ENCODE assay signal across 9 mouse cellular contexts in the genomic region with DNA sequence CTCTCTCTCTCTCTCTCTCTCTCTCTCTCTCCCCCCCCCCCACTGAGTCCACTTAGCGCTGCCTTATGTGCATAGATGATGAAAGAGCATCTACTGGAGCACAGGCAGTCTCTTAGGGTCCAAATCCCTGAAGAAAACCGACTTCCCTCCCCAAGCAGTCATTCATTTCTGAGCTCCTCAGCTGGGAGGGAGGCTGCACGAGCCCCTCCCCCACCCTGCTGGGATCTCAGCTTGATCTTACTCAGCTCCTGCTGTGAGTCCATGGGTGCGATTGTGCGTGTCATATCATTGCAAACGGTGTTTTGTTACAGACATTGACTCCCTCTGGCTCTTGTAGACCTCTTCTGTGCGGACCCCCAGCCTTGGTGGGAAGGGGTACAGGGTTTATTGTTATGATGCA. TPM values are rescaled to one million over a fixed set of nuclear protein-coding genes. Genes with fewer than 3 reads are reported as not detected.
A peak's percentile ranks its signal among the peaks of the same experiment; 100 is the strongest.
DNase-seq lines count a peak whose midpoint lies in the region; ATAC-seq and TF ChIP-seq lines count a peak whose summit lies in the region.
"Had no signal": no experiment of that assay in that cellular context is flagged by ENCODE, and none has a peak within 500 bp of the region (broad histone marks: within the 10 kb centered on the region; RNA-seq: fewer than 3 reads in every experiment).

No protein-coding gene starts in this region.

- no peak for ATAC-seq in kidney, embryonic 16.5 days (ENCODE audit: low FRiP score, low TSS enrichment)
- ATAC-seq in hindbrain, embryonic 16.5 days = no peak
- 0 out of 2 replicates have a peak, but pooled peaks have one; percentile 27 for ATAC-seq in neural tube, embryonic 12.5 days (ENCODE audit: low FRiP score, low read depth)
- ATAC-seq in megakaryocyte-erythroid progenitor cell, adult 5-6 weeks (replicated peaks; ENCODE audit: low FRiP score, low TSS enrichment, poor library complexity, severe bottlenecking) = no peak

- H3K4me3 ChIP-seq in kidney, embryonic 16.5 days (ENCODE audit: low read length) = no peak overlapping the region
- no peak overlapping the region for H3K4me3 ChIP-seq in kidney, adult 2 months (ENCODE audit: insufficient read depth, low read depth, low read length)
- peak overlapping the region; percentile 32; the same call in 1 of the 2 replicates for H3K4me3 ChIP-seq in forebrain, embryonic 10.5 days
- no peak overlapping the region for H3K4me3 ChIP-seq in hindbrain, embryonic 16.5 days (ENCODE audit: low read length)
- H3K4me3 ChIP-seq in neural tube, embryonic 12.5 days = no peak overlapping the region

- H3K9me3 ChIP-seq in kidney, embryonic 16.5 days (ENCODE audit: low read length) = no peaks in the 10 kb centered on the region
- no peaks in the 10 kb centered on the region for H3K9me3 ChIP-seq in forebrain, embryonic 10.5 days
- no peaks in the 10 kb centered on the region for H3K9me3 ChIP-seq in hindbrain, embryonic 16.5 days (ENCODE audit: control insufficient read depth, low read length)
- 0 out of 2 replicates have a peak, but pooled peaks cover 3% of the 10 kb centered on the region for H3K9me3 ChIP-seq in neural tube, embryonic 12.5 days

- TF ChIP-seq CTCF in kidney, adult 2 months (conservative IDR thresholded peaks at IDR 0.05; ENCODE audit: insufficient read depth, insufficient read length, low read depth, low read length) = no peak

- H3K27ac ChIP-seq in kidney, embryonic 16.5 days (ENCODE audit: low read length) = no peak overlapping the region
- no peak overlapping the region for H3K27ac ChIP-seq in kidney, adult 2 months (ENCODE audit: insufficient read depth, low read depth, low read length)
- peak overlapping the region; percentile 60 for H3K27ac ChIP-seq in forebrain, embryonic 10.5 days
- no peak overlapping the region for H3K27ac ChIP-seq in hindbrain, embryonic 16.5 days (ENCODE audit: low read depth, low read length)
- H3K27ac ChIP-seq in neural tube, embryonic 12.5 days = no peak overlapping the region

- WGBS in kidney, embryonic 16.5 days = 14% methylated on average over 7 of the region's 7 CpGs
- 14% methylated on average over 7 of the region's 7 CpGs for WGBS in kidney, adult 2 months
- 15% methylated on average over 7 of the region's 7 CpGs for WGBS in forebrain, embryonic 10.5 days
- 11% methylated on average over 7 of the region's 7 CpGs for WGBS in hindbrain, embryonic 16.5 days
- WGBS in neural tube, embryonic 12.5 days = 13% methylated on average over 7 of the region's 7 CpGs

- H3K4me1 ChIP-seq in kidney, embryonic 16.5 days (ENCODE audit: insufficient read depth, low read length) = no peaks in the 10 kb centered on the region
- H3K4me1 ChIP-seq in kidney, adult 2 months (ENCODE audit: control insufficient read depth, insufficient read depth, low read length) = no peaks in the 10 kb centered on the region
- peaks cover 13% of the 10 kb centered on the region; the same call in 1 of the 2 replicates for H3K4me1 ChIP-seq in forebrain, embryonic 10.5 days
- no peaks in the 10 kb centered on the region for H3K4me1 ChIP-seq in hindbrain, embryonic 16.5 days (ENCODE audit: control insufficient read depth, insufficient read depth, low read depth, low read length)
- H3K4me1 ChIP-seq in neural tube, embryonic 12.5 days = no peaks in the 10 kb centered on the region

- no peak for DNase-seq in kidney, adult 2 months
- no peak for DNase-seq in forebrain, embryonic 10.5 days (ENCODE audit: extremely low spot score, low spot score)
- no peak for DNase-seq in frontal cortex, adult 2 months (ENCODE audit: extremely low spot score in 1 of 2, low spot score in 1 of 2)
- DNase-seq in spleen, postnatal 10 days (ENCODE audit: low spot score in 2 of 2) = no peak

- H3K27me3 ChIP-seq in kidney, embryonic 16.5 days (ENCODE audit: insufficient read depth, low read length) = no peaks in the 10 kb centered on the region
- H3K27me3 ChIP-seq in kidney, adult 2 months (replicated peaks; ENCODE audit: control insufficient read depth, insufficient read depth, low read length) = no peaks in the 10 kb centered on the region
- H3K27me3 ChIP-seq in forebrain, embryonic 10.5 days (ENCODE audit: poor library complexity, severe bottlenecking) = peaks cover 10% of the 10 kb centered on the region; the same call in 1 of the 2 replicates
- H3K27me3 ChIP-seq in hindbrain, embryonic 16.5 days (replicated peaks; ENCODE audit: control insufficient read depth, insufficient read depth, low read length) = no peaks in the 10 kb centered on the region; the same call in 1 of the 2 replicates
- no peaks in the 10 kb centered on the region for H3K27me3 ChIP-seq in neural tube, embryonic 12.5 days (replicated peaks)

- H3K36me3 ChIP-seq in kidney, embryonic 16.5 days (ENCODE audit: insufficient read depth, low read length) = no peaks in the 10 kb centered on the region
- no peaks in the 10 kb centered on the region for H3K36me3 ChIP-seq in kidney, adult 2 months (ENCODE audit: control insufficient read depth, insufficient read depth, low read length)
- H3K36me3 ChIP-seq in forebrain, embryonic 10.5 days (replicated peaks) = no peaks in the 10 kb centered on the region
- no peaks in the 10 kb centered on the region for H3K36me3 ChIP-seq in hindbrain, embryonic 16.5 days (ENCODE audit: control insufficient read depth, insufficient read depth, low read length)
- no peaks in the 10 kb centered on the region for H3K36me3 ChIP-seq in neural tube, embryonic 12.5 days

- peak overlapping the region; percentile 18; the same call in 1 of the 2 replicates for H3K4me2 ChIP-seq in kidney, embryonic 16.5 days (replicated peaks; ENCODE audit: low read depth, low read length)
- peak overlapping the region; percentile 41 for H3K4me2 ChIP-seq in hindbrain, embryonic 16.5 days (ENCODE audit: low read length)
- H3K4me2 ChIP-seq in neural tube, embryonic 12.5 days (replicated peaks) = peak overlapping the region; percentile 44

- no peak overlapping the region for H3K9ac ChIP-seq in kidney, embryonic 16.5 days (replicated peaks; ENCODE audit: low read length)
- H3K9ac ChIP-seq in hindbrain, embryonic 16.5 days (ENCODE audit: low read depth, low read length) = no peak overlapping the region
- H3K9ac ChIP-seq in neural tube, embryonic 12.5 days = no peak overlapping the region

- TF ChIP-seq POLR2A in kidney, adult 2 months (IDR thresholded peaks at IDR 0.05; ENCODE audit: low read depth, low read length) = no peak

RNA-seq across cellular contexts. Expression of gene Scnn1b, which starts 35.1 kb away (rescaled TPM):
- polyA plus RNA-seq in kidney, embryonic 16.5 days (2015; fragmentation: Nextera tagmentation; extraction: Ambion mirVana) = 53.8 and 57.8 TPM in 2 replicates
- 74.7 and 92.7 TPM in 2 replicates for polyA plus RNA-seq in kidney, adult 2 months (2012; rRNA removed)
- polyA plus RNA-seq in forebrain, embryonic 10.5 days (2016; fragmentation: Nextera tagmentation; extraction: Ambion mirVana) = 0.10 TPM in 1 of 2 replicates, not detected in the other
- 0.20 and 0.29 TPM in 2 replicates for polyA plus RNA-seq in hindbrain, embryonic 16.5 days (2015; fragmentation: Nextera tagmentation; extraction: Ambion mirVana)
- polyA plus RNA-seq in neural tube, embryonic 12.5 days (2016; fragmentation: Nextera tagmentation; extraction: Ambion mirVana) = 0.13 TPM in 1 of 2 replicates, not detected in the other
- polyA plus RNA-seq in frontal cortex, adult 2 months (2012; rRNA removed) = 0.22 and 0.27 TPM in 2 replicates
- not detected in 2 replicates for total RNA-seq in megakaryocyte-erythroid progenitor cell, adult 5-6 weeks (2014; fragmentation: Nextera tagmentation)
- not detected in 2 replicates for total RNA-seq in megakaryocyte-erythroid progenitor cell, adult 5-6 weeks (2017)
- total RNA-seq: layer of hippocampus, postnatal 25 days had no signal

Comparison
In these comparisons a context has a peak if more than half of its experiments do, and no peak if none do; other contexts are left out.
1. RNA of gene Scnn1b, which starts 35.1 kb away (polyA plus RNA-seq): 74.7 to 92.7 TPM in kidney, adult 2 months and 53.8 to 57.8 TPM in kidney, embryonic 16.5 days; 0.20 to 0.29 TPM in hindbrain, embryonic 16.5 days, 0.22 to 0.27 TPM in frontal cortex, adult 2 months, 0.13 TPM in neural tube, embryonic 12.5 days and 0.10 TPM in forebrain, embryonic 10.5 days; every median in the first group is over 10 times any median in the second.
2. Peak in every context shown above with its lines, with median percentiles within 50 percentile points of each other: H3K4me2 ChIP-seq.